10 mouse cellular contexts compared by ENCODE assay signal in genomic region chr8:107483250-107483649, GRCm38 (mm10). TPM values are rescaled to one million over a fixed set of nuclear protein-coding genes. Genes with fewer than 3 reads are reported as not detected.
DNase-seq lines count a peak whose midpoint lies in the region; ATAC-seq lines count a peak whose summit lies in the region.
"Had no signal": no experiment of that assay in that cellular context is flagged by ENCODE, and none has a peak within 500 bp of the region (broad histone marks: within the 10 kb centered on the region; RNA-seq: fewer than 3 reads in every experiment).

No protein-coding gene starts in this region.

- no peaks in the 10 kb centered on the region for H3K4me1 ChIP-seq in forebrain, embryonic 13.5 days
- H3K4me1 ChIP-seq in forebrain, embryonic 12.5 days, result no peaks in the 10 kb centered on the region

- no peak overlapping the region for H3K4me3 ChIP-seq in forebrain, embryonic 13.5 days
- H3K4me3 ChIP-seq in forebrain, embryonic 12.5 days (replicated peaks), result no peak overlapping the region

- H3K36me3 ChIP-seq in forebrain, embryonic 13.5 days (ENCODE audit: poor library complexity, severe bottlenecking), result peaks cover 25% of the 10 kb centered on the region
- peaks cover 12% of the 10 kb centered on the region for H3K36me3 ChIP-seq in forebrain, embryonic 12.5 days (replicated peaks)

- no peaks in the 10 kb centered on the region for H3K9me3 ChIP-seq in forebrain, embryonic 13.5 days (replicated peaks)
- no peaks in the 10 kb centered on the region for H3K9me3 ChIP-seq in forebrain, embryonic 12.5 days

- ATAC-seq in forebrain, embryonic 13.5 days, result peak; percentile 82
- no peak for ATAC-seq in forebrain, embryonic 12.5 days (ENCODE audit: low FRiP score)

- no peaks in the 10 kb centered on the region for H3K27me3 ChIP-seq in forebrain, embryonic 13.5 days
- no peaks in the 10 kb centered on the region for H3K27me3 ChIP-seq in forebrain, embryonic 12.5 days

- no peak overlapping the region for H3K9ac ChIP-seq in forebrain, embryonic 13.5 days
- no peak overlapping the region for H3K9ac ChIP-seq in forebrain, embryonic 12.5 days
- H3K9ac ChIP-seq: liver, embryonic 14.5 days had no signal

- DNase-seq in retina, postnatal 1 day, result peak; percentile 28
- no peak for DNase-seq in retina, embryonic 14.5 days (ENCODE audit: low spot score)
- DNase-seq in layer of hippocampus, adult 11-12 months (ENCODE audit: low spot score), result peak; percentile 70
- peak; percentile 74 for DNase-seq in testis, postnatal 14 days (ENCODE audit: low spot score)
- no peak for DNase-seq in embryo, embryonic 9.5 days (ENCODE audit: extremely low spot score)
- DNase-seq in kidney, postnatal 10 days, result no peak
- DNase-seq: gastrocnemius, postnatal 10 days had no signal

- WGBS in forebrain, embryonic 13.5 days, result 79% methylated on average over 8 of the region's 8 CpGs
- WGBS in forebrain, embryonic 12.5 days, result 88% methylated on average over 8 of the region's 8 CpGs

- H3K4me2 ChIP-seq in forebrain, embryonic 13.5 days, result no peak overlapping the region
- H3K4me2 ChIP-seq in forebrain, embryonic 12.5 days, result no peak overlapping the region

- no peak overlapping the region for H3K27ac ChIP-seq in forebrain, embryonic 13.5 days
- H3K27ac ChIP-seq in forebrain, embryonic 12.5 days, result no peak overlapping the region
- H3K27ac ChIP-seq: liver, embryonic 14.5 days had no signal

RNA-seq across cellular contexts. Expression of gene Wwp2, which starts 47.1 kb away (rescaled TPM):
- polyA plus RNA-seq in forebrain, embryonic 13.5 days (2015; fragmentation: Nextera tagmentation; extraction: Ambion mirVana), result 40.8 and 46.5 TPM in 2 replicates
- polyA plus RNA-seq in forebrain, embryonic 12.5 days (2016; fragmentation: Nextera tagmentation; extraction: Ambion mirVana), result 66.0 and 66.3 TPM in 2 replicates

RNA-seq across cellular contexts. Expression of gene Nob1, which starts 58.4 kb away (rescaled TPM):
- polyA plus RNA-seq in forebrain, embryonic 13.5 days (2015; fragmentation: Nextera tagmentation; extraction: Ambion mirVana), result 75.1 and 75.6 TPM in 2 replicates
- polyA plus RNA-seq in forebrain, embryonic 12.5 days (2016; fragmentation: Nextera tagmentation; extraction: Ambion mirVana), result 80.4 and 83.5 TPM in 2 replicates

Comparison
In these comparisons a context has a peak if more than half of its experiments do, and no peak if none do; other contexts are left out.
1. DNase-seq: peak in retina, postnatal 1 day (single experiment), layer of hippocampus, adult 11-12 months (single experiment) and testis, postnatal 14 days (single experiment); none in retina, embryonic 14.5 days (single experiment), embryo, embryonic 9.5 days (single experiment) and kidney, postnatal 10 days (single experiment).